Mouse (Mus musculus) megakaryocyte, embryonic 14.5 days (primary cell): ENCODE measurements at regions not wholly inside any gene's neighbourhood (a gene's known extent, or its start where the extent isn't known, plus 50 kb on each side); places are given as distances from the start of the nearest gene placed in this dataset.

Experiments
- FLI1 ChIP-seq: IDR thresholded peaks from 2 replicates; pipeline ENCODE4 v1.6.1; 2012; ENCODE audit warnings: low read length, inconsistent platforms, mixed read lengths
- GATA1 ChIP-seq: IDR thresholded peaks from 3 replicates; pipeline ENCODE4 v1.6.1; 2012; ENCODE audit warnings: mixed read lengths, low read length, inconsistent platforms, borderline replicate concordance

DNA sequence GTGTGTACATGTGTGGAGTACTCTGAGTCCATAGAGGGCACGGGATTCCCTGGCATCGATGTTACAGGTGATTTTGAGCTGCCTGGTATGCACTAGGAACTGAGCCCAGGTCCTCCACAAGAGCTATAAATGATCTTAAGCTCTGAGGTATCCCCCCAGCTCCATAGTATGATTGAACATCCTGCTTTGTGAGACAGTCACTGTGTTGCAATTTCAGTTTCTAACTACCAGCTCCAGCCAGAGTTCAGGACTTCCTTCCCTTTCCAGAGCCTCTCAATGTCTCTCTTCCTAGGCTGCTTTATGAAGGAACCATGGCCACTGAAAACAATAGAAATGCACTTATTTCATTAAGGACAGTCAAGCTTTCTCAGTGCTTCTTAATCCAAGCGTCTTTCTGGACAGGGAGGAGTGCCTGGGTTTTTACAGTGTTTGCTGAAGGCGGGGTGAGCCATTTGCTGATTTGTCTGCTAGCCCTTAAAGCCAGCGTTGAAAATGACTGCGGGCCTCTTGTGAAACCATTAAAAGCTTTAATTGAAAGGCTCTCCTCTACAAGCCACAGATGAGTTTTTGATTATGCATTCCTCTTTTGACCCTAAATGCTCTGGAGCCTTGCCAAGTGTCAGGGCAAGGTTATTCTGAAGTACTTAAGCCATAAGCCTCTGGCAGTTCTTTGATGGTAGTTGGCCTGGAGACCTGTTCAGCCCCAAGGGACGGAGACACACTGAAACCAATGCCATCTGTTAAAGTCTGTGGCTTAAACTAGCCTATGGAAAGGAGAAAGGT, 155.1 kb upstream of the Pfn2 start:
- no peak for TF ChIP-seq GATA1
- no peak for TF ChIP-seq FLI1
